Mouse (Mus musculus) granulocyte monocyte progenitor cell, adult 5-6 weeks (primary cell): ENCODE measurements at regions not wholly inside any gene's neighbourhood (a gene's known extent, or its start where the extent isn't known, plus 50 kb on each side); places are given as distances from the start of the nearest gene placed in this dataset.

Source experiments
- ATAC-seq: replicated peaks from 2 replicates; pipeline ENCODE4 v1.8.0; 2016; ENCODE audit warnings: mild to moderate bottlenecking, moderate TSS enrichment, inconsistent platforms; ENCODE audit not compliant: poor library complexity, severe bottlenecking

- ATAC-seq = no peak
Measured at GRCm38 (mm10) chr8:41747024-41747423, 330.1 kb upstream of the Frg1 start.

GRCm38 (mm10) chr8:41742796-41743670, 326.2 kb upstream of the Frg1 start:
- ATAC-seq = no peak

GRCm38 (mm10) chr8:41717002-41717401, 300.1 kb upstream of the Frg1 start:
- ATAC-seq = no peak

- ATAC-seq = no peak
Measured at GRCm38 (mm10) chr8:41713634-41714330, 296.9 kb upstream of the Frg1 start.

- ATAC-seq = no peak
Measured at GRCm38 (mm10) chr8:41703927-41704924, 287.4 kb upstream of the Frg1 start.
